Mouse (Mus musculus) forebrain, embryonic 16.5 days (tissue): Measurements from ENCODE around the gene Aatk. TPM values are rescaled to one million over a fixed set of nuclear protein-coding genes. Genes with fewer than 3 reads are reported as not detected.

Experiments used
- ATAC-seq: fragments of 200-750 bp; cut with Nextera tagmentation; 2 replicates; pipeline ENCODE4 v1.8.0; 2017; ENCODE audit warnings: mild to moderate bottlenecking, moderate library complexity
- H3K27ac ChIP-seq: fragments of 300-500 bp; sonication (generic); 2 replicates; pipeline ENCODE4 v1.5.1; 2014; ENCODE audit warnings: low read length, control low read depth
- H3K27me3 ChIP-seq: fragments of 300-500 bp; sonication (generic); replicated peaks from 2 replicates; pipeline ENCODE4 v1.6.1; 2014; ENCODE audit warnings: low read length; ENCODE audit not compliant: control insufficient read depth, insufficient read depth
- H3K36me3 ChIP-seq: fragments of 300-500 bp; sonication (generic); 2 replicates; pipeline ENCODE4 v1.6.1; 2014; ENCODE audit not compliant: control insufficient read depth, insufficient read depth
- H3K4me1 ChIP-seq: fragments of 300-500 bp; sonication (generic); replicated peaks from 2 replicates; pipeline ENCODE4 v1.6.1; 2014; ENCODE audit warnings: low read length; ENCODE audit not compliant: control insufficient read depth, insufficient read depth
- H3K4me2 ChIP-seq: fragments of 300-500 bp; sonication (generic); 2 replicates; pipeline ENCODE4 v1.6.1; 2014; ENCODE audit warnings: mild to moderate bottlenecking, low read length, control low read depth
- H3K4me3 ChIP-seq: fragments of 300-500 bp; sonication (generic); replicated peaks from 2 replicates; pipeline ENCODE4 v1.5.1; 2014; ENCODE audit warnings: mild to moderate bottlenecking, low read length, control low read depth
- H3K9ac ChIP-seq: fragments of 300-500 bp; sonication (generic); replicated peaks from 2 replicates; pipeline ENCODE4 v1.6.1; 2014; ENCODE audit warnings: low read depth, low read length, control low read depth
- H3K9me3 ChIP-seq: fragments of 300-500 bp; sonication (generic); 2 replicates; pipeline ENCODE4 v1.6.1; 2016; ENCODE audit warnings: low read length; ENCODE audit not compliant: control insufficient read depth
- WGBS: fragments of 180-500 bp; shearing (Covaris S2); extraction: QIAGEN DNeasy Blood & Tissue Kit; methylation state at CpG from one replicate; pipeline ENCODE4 v1.1.7; 2014; 5-methylcytosine and 5-hydroxymethylcytosine counted together
- polyA plus RNA-seq: library from polyadenylated mRNA; unstranded; fragments of >200 nt; fragmentation: Nextera tagmentation; extraction: Ambion mirVana; gene quantifications from 2 replicates; pipeline ENCODE4 v1.2.1, GENCODE M21; 2015

The Aatk gene
- polyA plus RNA-seq, 1 experiment from 2014 or later, result 28.1 TPM

DNA sequence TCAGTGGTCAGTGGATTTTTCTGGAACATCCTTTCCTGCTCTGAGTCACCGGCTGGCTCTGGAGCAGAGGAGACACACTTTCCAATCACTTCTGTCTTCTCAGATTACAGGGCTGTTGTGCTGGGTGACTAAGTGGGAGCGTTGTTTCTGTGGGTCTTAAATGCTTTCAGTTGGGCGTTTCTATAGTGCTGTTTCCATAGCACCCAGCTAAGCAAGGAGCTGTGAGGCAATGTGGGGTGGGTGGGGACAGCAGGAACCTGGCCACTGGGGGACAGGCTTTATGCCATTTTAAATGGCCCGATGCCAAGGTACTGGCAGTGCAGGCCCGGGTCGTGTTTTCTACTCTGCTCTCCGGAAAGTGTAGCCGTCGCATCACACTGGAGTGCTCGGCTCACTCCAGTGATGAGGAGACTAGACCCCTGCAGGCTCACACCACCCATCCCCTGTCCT, 57.8 kb downstream of the Aatk start:
- ATAC-seq, result peak; percentile 34
- WGBS, result 10% methylated on average over 10 of the region's 10 CpGs
- Histone ChIP-seq H3K9me3 (no peaks in the 10 kb centered on the region), H3K9ac (no peak overlapping the region), H3K36me3 (no peaks in the 10 kb centered on the region), H3K27me3 (no peaks in the 10 kb centered on the region), H3K27ac (no peak overlapping the region), H3K4me1 (peaks cover 24% of the 10 kb centered on the region), H3K4me3 (no peak overlapping the region), H3K4me2 (no peak overlapping the region)

DNA sequence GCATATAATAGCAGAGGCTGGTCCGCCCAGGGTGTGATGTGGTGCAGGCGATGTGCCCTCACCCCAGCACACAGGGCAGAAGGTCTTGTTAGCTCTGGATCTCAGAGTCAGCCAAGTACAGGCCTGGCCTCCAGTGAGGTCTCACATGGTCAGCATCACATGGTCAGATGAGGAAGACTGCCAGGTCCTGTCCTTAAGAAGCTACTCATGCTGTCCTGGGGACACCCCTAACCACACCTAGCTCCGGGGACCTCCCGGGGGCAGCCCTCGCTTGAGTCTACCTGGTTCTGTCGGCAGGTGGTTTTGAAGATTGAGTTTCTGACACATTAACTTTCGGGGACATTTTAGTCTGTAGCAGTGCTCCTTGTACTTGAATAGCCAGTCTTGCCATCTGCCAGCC, 58.6 kb downstream of the Aatk start:
- no peak overlapping the region for H3K27ac ChIP-seq
- H3K36me3 ChIP-seq, result no peaks in the 10 kb centered on the region
- no peak for ATAC-seq

GRCm38 (mm10) chr11:119987876-119988275, 59.1 kb downstream of the Aatk start:
- H3K36me3 ChIP-seq, result no peaks in the 10 kb centered on the region
- no peaks in the 10 kb centered on the region for H3K9me3 ChIP-seq
- 64% methylated on average over 7 of the region's 7 CpGs for WGBS
- no peak for ATAC-seq
- H3K4me2 ChIP-seq, result no peak overlapping the region
- H3K27ac ChIP-seq, result no peak overlapping the region
- peaks cover 24% of the 10 kb centered on the region for H3K4me1 ChIP-seq
- no peak overlapping the region for H3K9ac ChIP-seq
- H3K4me3 ChIP-seq, result no peak overlapping the region
- H3K27me3 ChIP-seq, result no peaks in the 10 kb centered on the region

More for the DNA sequence above, 58.6 kb downstream of the Aatk start:
- H3K9me3 ChIP-seq, result no peaks in the 10 kb centered on the region
- no peaks in the 10 kb centered on the region for H3K27me3 ChIP-seq
- no peak overlapping the region for H3K9ac ChIP-seq
- H3K4me3 ChIP-seq, result no peak overlapping the region
- H3K4me1 ChIP-seq, result peaks cover 24% of the 10 kb centered on the region
- WGBS, result 87% methylated on average over 7 of the region's 7 CpGs
- no peak overlapping the region for H3K4me2 ChIP-seq

- Histone ChIP-seq H3K4me1 (peaks cover 24% of the 10 kb centered on the region), H3K9me3 (no peaks in the 10 kb centered on the region), H3K9ac (no peak overlapping the region), H3K36me3 (no peaks in the 10 kb centered on the region), H3K4me2 (no peak overlapping the region), H3K4me3 (no peak overlapping the region), H3K27ac (no peak overlapping the region), H3K27me3 (no peaks in the 10 kb centered on the region)
- no peak for ATAC-seq
- WGBS, result 91% methylated on average over 9 of the region's 9 CpGs
These were observed 60.1 kb downstream of the Aatk start for GRCm38 (mm10) chr11:119986751-119987425.

- 93% methylated on average over 2 of the region's 2 CpGs for WGBS
- no peak overlapping the region for H3K27ac ChIP-seq
- no peak overlapping the region for H3K4me3 ChIP-seq
- no peak for ATAC-seq
- H3K4me1 ChIP-seq, result peaks cover 3% of the 10 kb centered on the region; the same call in 1 of the 2 replicates
- no peak overlapping the region for H3K9ac ChIP-seq
- no peaks in the 10 kb centered on the region for H3K27me3 ChIP-seq
- no peak overlapping the region for H3K4me2 ChIP-seq
- no peaks in the 10 kb centered on the region for H3K36me3 ChIP-seq
- no peaks in the 10 kb centered on the region for H3K9me3 ChIP-seq
These were observed 63.8 kb downstream of the Aatk start for GRCm38 (mm10) chr11:119983151-119983550.

GRCm38 (mm10) chr11:119982236-119982635, 64.7 kb downstream of the Aatk start:
- H3K9me3 ChIP-seq, result no peaks in the 10 kb centered on the region
- no peaks in the 10 kb centered on the region for H3K4me1 ChIP-seq
- ATAC-seq, result no peak
- H3K27me3 ChIP-seq, result no peaks in the 10 kb centered on the region
- 83% methylated on average over 3 of the region's 3 CpGs for WGBS
- no peak overlapping the region for H3K4me2 ChIP-seq
- no peaks in the 10 kb centered on the region for H3K36me3 ChIP-seq
- no peak overlapping the region for H3K4me3 ChIP-seq
- no peak overlapping the region for H3K27ac ChIP-seq
- H3K9ac ChIP-seq, result no peak overlapping the region

- no peak for ATAC-seq
- H3K4me1 ChIP-seq, result no peaks in the 10 kb centered on the region
- no peak overlapping the region for H3K4me3 ChIP-seq
- no peak overlapping the region for H3K4me2 ChIP-seq
- no peak overlapping the region for H3K9ac ChIP-seq
- H3K27me3 ChIP-seq, result no peaks in the 10 kb centered on the region
- WGBS, result 85% methylated on average over 3 of the region's 3 CpGs
- H3K36me3 ChIP-seq, result no peaks in the 10 kb centered on the region
- H3K9me3 ChIP-seq, result no peaks in the 10 kb centered on the region
- H3K27ac ChIP-seq, result no peak overlapping the region
These were observed 65.2 kb downstream of the Aatk start for GRCm38 (mm10) chr11:119981769-119982168.

- Histone ChIP-seq H3K9me3 (no peaks in the 10 kb centered on the region), H3K9ac (no peak overlapping the region), H3K4me1 (no peaks in the 10 kb centered on the region), H3K36me3 (no peaks in the 10 kb centered on the region), H3K4me3 (no peak overlapping the region), H3K27me3 (no peaks in the 10 kb centered on the region), H3K27ac (no peak overlapping the region), H3K4me2 (no peak overlapping the region)
- no peak for ATAC-seq
- WGBS, result 73% methylated on average over 10 of the region's 10 CpGs
These were observed 67.2 kb downstream of the Aatk start for GRCm38 (mm10) chr11:119979596-119980385.

GRCm38 (mm10) chr11:119978701-119979100, 68.3 kb downstream of the Aatk start:
- H3K4me1 ChIP-seq, result no peaks in the 10 kb centered on the region
- WGBS, result 95% methylated on average over 4 of the region's 4 CpGs
- 0 out of 2 replicates have a peak, but pooled peaks cover 2% of the 10 kb centered on the region for H3K9me3 ChIP-seq

More at GRCm38 (mm10) chr11:119978701-119979100, 68.3 kb downstream of the Aatk start:
- Histone ChIP-seq H3K27ac (no peak overlapping the region), H3K27me3 (no peaks in the 10 kb centered on the region), H3K4me3 (no peak overlapping the region), H3K36me3 (no peaks in the 10 kb centered on the region; the same call in 1 of the 2 replicates), H3K4me2 (no peak overlapping the region), H3K9ac (no peak overlapping the region)
- ATAC-seq, result no peak
